Mouse (Mus musculus) spleen, adult 12 weeks (tissue): ENCODE measurements around the gene Acod1.

Experiments used
- DNase-seq: peaks from one replicate; pipeline ENCODE4 v3.0.0; 2022; ENCODE audit warnings: low spot score

Gene Acod1

DNA sequence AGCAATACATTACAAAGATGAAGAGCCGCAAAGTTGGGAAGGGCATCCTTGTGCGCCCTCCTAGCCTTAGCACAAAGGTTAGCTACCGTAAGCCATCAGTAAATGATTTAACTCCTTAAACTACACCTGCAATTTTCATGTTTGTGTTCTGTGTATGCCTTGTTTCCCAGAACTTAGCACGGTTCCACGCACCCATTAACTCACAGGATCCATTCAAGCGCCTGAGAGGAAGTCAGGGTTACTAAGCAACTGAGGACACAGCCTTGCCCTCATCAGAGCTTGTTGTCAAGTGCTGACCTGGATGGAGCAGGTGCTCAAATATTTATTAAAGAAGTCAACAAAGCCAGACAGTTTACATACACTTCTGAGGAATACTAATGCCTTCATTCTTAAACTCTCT is 55.5 kb downstream of the Acod1 start:
- no peak for DNase-seq

DNA sequence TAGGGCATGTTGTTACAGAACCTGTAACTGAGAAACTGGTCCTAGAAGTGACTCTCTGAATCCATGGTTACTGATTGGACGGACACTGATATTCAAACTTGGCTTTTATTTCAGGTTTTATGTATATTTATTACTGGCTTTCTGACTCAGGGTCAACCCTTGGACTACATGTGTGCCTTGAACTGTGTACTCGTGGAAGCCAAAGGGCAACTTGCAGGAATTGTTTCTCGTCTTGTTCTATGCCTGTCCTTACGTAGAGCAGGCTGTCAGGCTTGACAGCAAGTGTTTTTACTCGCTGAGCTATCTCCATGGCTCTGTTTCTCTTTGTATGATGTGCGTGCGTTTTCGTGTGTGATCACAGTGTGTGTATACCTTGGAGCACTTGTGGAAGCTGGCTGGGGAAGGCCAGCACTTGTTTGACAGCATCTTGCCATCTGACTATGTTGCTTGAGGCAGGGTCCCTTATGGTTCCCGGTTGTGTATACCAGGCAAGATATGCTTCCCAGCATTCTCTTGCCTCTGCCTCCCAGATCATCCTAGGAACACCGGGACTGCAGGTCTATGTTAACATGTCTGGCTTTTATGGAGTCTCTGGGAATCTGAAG is 56.1 kb downstream of the Acod1 start:
- no peak for DNase-seq
